Comparison of ENCODE assay signal across 7 mouse cellular contexts in the genomic region with DNA sequence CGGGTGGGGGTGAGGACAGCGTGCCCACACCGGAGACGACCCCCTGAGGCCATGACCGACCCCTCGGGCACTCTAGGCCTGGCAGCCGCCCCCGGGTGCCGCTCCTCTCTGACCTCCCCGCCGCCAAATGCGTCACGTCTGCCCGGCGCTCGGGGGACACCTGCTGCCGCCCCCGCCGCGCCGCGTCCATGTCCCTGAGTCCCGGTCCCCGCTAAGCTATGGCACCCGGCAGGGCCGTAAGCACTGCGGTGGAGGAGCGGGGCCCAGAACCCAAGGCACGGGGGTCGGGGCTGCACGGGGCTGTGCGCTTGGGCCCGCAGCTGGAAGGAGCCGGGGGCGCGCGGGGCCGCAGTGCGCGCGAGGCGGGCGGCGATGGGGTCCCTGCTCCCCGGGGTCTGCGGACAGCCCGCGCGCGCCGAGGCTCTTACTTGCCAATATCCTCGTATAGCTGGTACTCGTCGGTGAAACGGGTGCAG. TPM values are rescaled to one million over a fixed set of nuclear protein-coding genes. Genes with fewer than 3 reads are reported as not detected.
DNase-seq lines count a peak whose midpoint lies in the region; ATAC-seq and TF ChIP-seq lines count a peak whose summit lies in the region.

No protein-coding gene starts in this region.

- H3K27ac ChIP-seq in left cerebral cortex, adult 2 months = peak overlapping the region; percentile 97
- H3K27ac ChIP-seq in forebrain, embryonic 16.5 days (ENCODE audit: low read length) = peak overlapping the region; percentile 84
- no peak overlapping the region for H3K27ac ChIP-seq in liver, embryonic 14.5 days

- no peak for TF ChIP-seq CTCF in left cerebral cortex, adult 2 months (IDR thresholded peaks at IDR 0.05)
- TF ChIP-seq CTCF in liver, embryonic 14.5 days (IDR thresholded peaks at IDR 0.05; ENCODE audit: low read depth) = no peak

- peaks cover 32% of the 10 kb centered on the region for H3K27me3 ChIP-seq in forebrain, embryonic 16.5 days (replicated peaks; ENCODE audit: control insufficient read depth, insufficient read depth, low read length)
- peaks cover 47% of the 10 kb centered on the region for H3K27me3 ChIP-seq in liver, embryonic 14.5 days (ENCODE audit: control insufficient read depth, insufficient read depth, low read length)

- ATAC-seq in forebrain, embryonic 16.5 days = peak; percentile 27
- ATAC-seq in liver, embryonic 14.5 days (ENCODE audit: insufficient read depth) = no peak

- peak overlapping the region; percentile 83 for H3K9ac ChIP-seq in forebrain, embryonic 16.5 days (replicated peaks; ENCODE audit: low read depth, low read length)
- H3K9ac ChIP-seq in liver, embryonic 14.5 days (replicated peaks) = no peak overlapping the region

- DNase-seq in left cerebral cortex, adult 2 months (ENCODE audit: extremely low spot score in 1 of 2, low spot score in 2 of 2) = peak; percentile 45 to 54
- DNase-seq in left cerebral cortex, adult 11 months (ENCODE audit: low spot score) = no peak
- peak; percentile 77 for DNase-seq in cerebellum, postnatal 25 days
- no peak for DNase-seq in liver, embryonic 14.5 days (ENCODE audit: low read depth in 3 of 3, low spot score in 3 of 3)
- DNase-seq in ovary, postnatal 36 days (ENCODE audit: low spot score) = no peak
- no peak for DNase-seq in gastrocnemius, adult 8-10 months (ENCODE audit: low spot score in 2 of 2)

- no peaks in the 10 kb centered on the region for H3K36me3 ChIP-seq in forebrain, embryonic 16.5 days (ENCODE audit: control insufficient read depth, insufficient read depth)
- no peaks in the 10 kb centered on the region for H3K36me3 ChIP-seq in liver, embryonic 14.5 days (replicated peaks; ENCODE audit: control insufficient read depth, insufficient read depth, low read depth)

- TF ChIP-seq EP300 in liver, embryonic 14.5 days (IDR thresholded peaks at IDR 0.05; ENCODE audit: low read depth) = no peak

- intact Hi-C loops in left cerebral cortex, adult 2 months (cut with DNase I) = loop anchor here (2.0 kb wide), 2 partner anchors 64 to 114 kb away; no protein-coding TSS in a partner anchor

- no peaks in the 10 kb centered on the region for H3K9me3 ChIP-seq in forebrain, embryonic 16.5 days (ENCODE audit: control insufficient read depth, low read length)
- no peaks in the 10 kb centered on the region for H3K9me3 ChIP-seq in liver, embryonic 14.5 days (ENCODE audit: control insufficient read depth, low read length)

- WGBS in forebrain, embryonic 16.5 days = 1% methylated on average over 51 of the region's 55 CpGs
- under 1% methylated on average over 54 of the region's 55 CpGs for WGBS in liver, embryonic 14.5 days (ENCODE audit: insufficient replicate concordance)

- H3K4me1 ChIP-seq in forebrain, embryonic 16.5 days (replicated peaks; ENCODE audit: control insufficient read depth, insufficient read depth, low read length) = peaks cover 36% of the 10 kb centered on the region
- H3K4me1 ChIP-seq in liver, embryonic 14.5 days (replicated peaks; ENCODE audit: control insufficient read depth in 2 of 2, insufficient read depth in 2 of 2, low read length in 1 of 2) = no peaks in the 10 kb centered on the region

- peak overlapping the region; percentile 86 for H3K4me3 ChIP-seq in left cerebral cortex, adult 2 months
- H3K4me3 ChIP-seq in forebrain, embryonic 16.5 days (replicated peaks; ENCODE audit: low read length) = peak overlapping the region; percentile 65
- peak overlapping the region in 1 of 2 experiments; percentile 41; a peak in 3 of 4 replicates for H3K4me3 ChIP-seq in liver, embryonic 14.5 days (ENCODE audit: insufficient read depth in 1 of 2, low read depth in 2 of 2, low read length in 2 of 2)

- peak overlapping the region; percentile 59 for H3K4me2 ChIP-seq in forebrain, embryonic 16.5 days (ENCODE audit: low read length)
- H3K4me2 ChIP-seq in liver, embryonic 14.5 days (ENCODE audit: low read depth) = peak overlapping the region; percentile 45

RNA-seq across cellular contexts. Expression of a gene that starts 1.1 kb away (rescaled TPM):
- total RNA-seq in left cerebral cortex, adult 2 months (2021) = 100 to 1,000 TPM; 607 to 644 TPM
- 163 and 171 TPM in 2 replicates for polyA plus RNA-seq in forebrain, embryonic 16.5 days (2015; fragmentation: Nextera tagmentation; extraction: Ambion mirVana)
- polyA plus RNA-seq in liver, embryonic 14.5 days (2012; rRNA removed) = 0.40 and 0.63 TPM in 2 replicates
- 0.40 and 0.55 TPM in 2 replicates for polyA plus RNA-seq in liver, embryonic 14.5 days (2014; fragmentation: Nextera tagmentation; extraction: Ambion mirVana)
- total RNA-seq in gastrocnemius, adult 8-10 months (2022) = 100 to 1,000 TPM; 146 to 169 (median 160) TPM

Comparison
In these comparisons a context has a peak if more than half of its experiments do, and no peak if none do; other contexts are left out.
1. DNase-seq: peak in left cerebral cortex, adult 2 months (2 of 2) and cerebellum, postnatal 25 days (2 of 2); none in left cerebral cortex, adult 11 months (single experiment), liver, embryonic 14.5 days (0 of 3), ovary, postnatal 36 days (single experiment) and gastrocnemius, adult 8-10 months (0 of 2).